Mouse (Mus musculus) intestine, embryonic 14.5 days (tissue): ENCODE measurements at regions not wholly inside any gene's neighbourhood (a gene's known extent, or its start where the extent isn't known, plus 50 kb on each side); places are given as distances from the start of the nearest gene placed in this dataset.

Experiments
- ATAC-seq: fragments of 200-750 bp; cut with Nextera tagmentation; replicated peaks from 2 replicates; pipeline ENCODE4 v1.8.0; 2017; ENCODE audit warnings: low read depth, moderate number of reproducible peaks, moderate TSS enrichment, moderate library complexity; ENCODE audit not compliant: low FRiP score, low TSS enrichment
- DNase-seq: peaks from one replicate; pipeline ENCODE4 v3.0.0-alpha.2; 2018; ENCODE audit warnings: low spot score
- H3K27ac ChIP-seq: fragments of 300-500 bp; sonication (generic); 2 replicates; pipeline ENCODE4 v1.5.1; 2014; ENCODE audit warnings: low read depth, mild to moderate bottlenecking, control low read depth
- H3K27me3 ChIP-seq: fragments of 300-500 bp; sonication (generic); replicated peaks from 2 replicates; pipeline ENCODE4 v1.6.1; 2014; ENCODE audit warnings: low read length, control low read depth; ENCODE audit not compliant: control insufficient read depth, insufficient read depth
- H3K36me3 ChIP-seq: fragments of 300-500 bp; sonication (generic); 2 replicates; pipeline ENCODE4 v1.6.1; 2014; ENCODE audit warnings: low read length, control low read depth; ENCODE audit not compliant: control insufficient read depth, insufficient read depth
- H3K4me1 ChIP-seq: fragments of 300-500 bp; sonication (generic); replicated peaks from 2 replicates; pipeline ENCODE4 v1.6.1; 2014; ENCODE audit warnings: low read length, control low read depth, mixed read lengths; ENCODE audit not compliant: control insufficient read depth, insufficient read depth
- H3K4me2 ChIP-seq: fragments of 300-500 bp; sonication (generic); 2 replicates; pipeline ENCODE4 v1.6.1; 2014; ENCODE audit warnings: low read length
- H3K4me3 ChIP-seq: fragments of 300-500 bp; sonication (generic); 2 replicates; pipeline ENCODE4 v1.5.1; 2014; ENCODE audit warnings: low read depth, low read length, control low read depth, mixed read lengths
- H3K9ac ChIP-seq: fragments of 300-500 bp; sonication (generic); 2 replicates; pipeline ENCODE4 v1.6.1; 2014; ENCODE audit warnings: mild to moderate bottlenecking, low read length
- H3K9me3 ChIP-seq: fragments of 300-500 bp; sonication (generic); 2 replicates; pipeline ENCODE4 v1.6.1; 2016; ENCODE audit warnings: low read length, control low read depth; ENCODE audit not compliant: control insufficient read depth
- WGBS: fragments of 180-500 bp; shearing (Covaris S2); extraction: QIAGEN DNeasy Blood & Tissue Kit; methylation state at CpG from one replicate; pipeline ENCODE4 v1.1.7; 2014; 5-methylcytosine and 5-hydroxymethylcytosine counted together

DNA sequence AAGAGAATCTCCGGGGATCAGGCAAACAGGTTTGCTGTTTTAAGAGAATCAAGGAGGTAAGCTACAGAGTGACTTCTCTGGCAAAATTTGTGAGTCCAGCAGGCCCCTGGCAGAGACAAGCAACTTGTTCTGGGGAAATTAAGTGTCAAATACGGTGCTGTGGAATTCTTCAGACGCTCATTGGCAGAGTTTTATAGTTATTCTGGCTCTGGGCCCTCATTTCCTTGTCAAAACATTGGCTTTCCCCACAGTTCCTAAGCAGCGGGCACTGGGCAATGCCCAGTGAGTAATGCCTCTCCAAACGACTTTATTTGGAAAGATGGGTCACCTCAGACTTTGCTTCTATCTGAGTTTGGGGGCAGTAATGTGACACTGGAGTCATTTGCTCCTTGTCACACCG is 180.1 kb upstream of the Vstm2b start:
- no peak for DNase-seq
- Histone ChIP-seq H3K4me2 (no peak overlapping the region), H3K4me3 (no peak overlapping the region), H3K27me3 (no peaks in the 10 kb centered on the region), H3K36me3 (no peaks in the 10 kb centered on the region), H3K27ac (no peak overlapping the region), H3K4me1 (no peaks in the 10 kb centered on the region), H3K9me3 (no peaks in the 10 kb centered on the region), H3K9ac (no peak overlapping the region)
- no peak for ATAC-seq
- WGBS, result 45% methylated on average over 6 of the region's 6 CpGs

DNA sequence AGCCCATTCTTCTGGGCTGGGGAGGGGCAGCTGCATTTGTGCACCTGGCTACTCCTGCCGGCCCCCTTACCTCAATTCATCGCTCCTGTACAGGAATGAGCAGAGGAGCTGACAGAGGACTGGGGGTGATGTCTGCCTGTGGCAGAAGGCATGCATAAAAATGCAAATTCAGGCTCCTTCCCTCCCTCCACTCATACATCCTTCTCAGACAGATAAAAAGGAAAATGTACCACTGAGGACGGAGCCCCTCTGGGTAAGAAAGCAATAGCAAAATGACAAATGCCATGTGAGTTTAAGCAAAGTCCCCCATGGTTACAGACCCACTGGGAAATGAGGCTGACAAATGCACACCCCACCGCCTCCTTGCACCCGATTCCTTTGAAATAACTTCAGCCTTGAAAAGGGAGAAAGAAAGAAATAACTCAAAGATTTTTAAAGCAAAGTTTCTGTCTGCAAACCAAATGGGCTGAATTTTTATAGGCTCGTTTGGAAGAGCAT is 161.1 kb upstream of the Vstm2b start:
- WGBS, result 63% methylated on average over 6 of the region's 6 CpGs
- DNase-seq (no peak), ATAC-seq (no peak)
- no peaks in the 10 kb centered on the region for H3K36me3 ChIP-seq
- no peak overlapping the region for H3K27ac ChIP-seq
- no peak overlapping the region for H3K9ac ChIP-seq
- H3K4me2 ChIP-seq, result no peak overlapping the region
- H3K27me3 ChIP-seq, result no peaks in the 10 kb centered on the region
- H3K9me3 ChIP-seq, result no peaks in the 10 kb centered on the region
- no peak overlapping the region for H3K4me3 ChIP-seq
- H3K4me1 ChIP-seq, result no peaks in the 10 kb centered on the region

DNA sequence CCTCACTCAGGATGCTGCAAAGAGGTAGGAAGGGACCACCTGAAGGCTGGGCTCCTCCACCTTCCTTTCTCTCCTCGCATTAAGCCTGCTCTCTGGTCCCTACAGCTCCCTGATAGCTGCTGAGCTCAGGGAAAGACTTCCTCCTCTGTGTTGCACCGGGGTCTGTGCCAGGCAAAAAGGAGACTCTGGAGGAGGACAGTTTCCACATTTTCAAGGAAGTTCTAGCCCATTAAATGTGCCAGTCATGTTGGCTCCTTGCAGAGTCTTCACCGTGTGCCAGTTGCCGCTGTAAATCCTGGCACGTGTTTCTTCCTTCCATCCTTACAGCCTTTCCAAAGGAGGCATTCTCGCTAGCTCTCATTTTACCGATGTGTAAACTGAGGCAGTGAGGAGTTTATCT is 160.6 kb upstream of the Vstm2b start:
- no peaks in the 10 kb centered on the region for H3K4me1 ChIP-seq
- ATAC-seq, result no peak
- WGBS, result 76% methylated on average over 7 of the region's 7 CpGs

DNA sequence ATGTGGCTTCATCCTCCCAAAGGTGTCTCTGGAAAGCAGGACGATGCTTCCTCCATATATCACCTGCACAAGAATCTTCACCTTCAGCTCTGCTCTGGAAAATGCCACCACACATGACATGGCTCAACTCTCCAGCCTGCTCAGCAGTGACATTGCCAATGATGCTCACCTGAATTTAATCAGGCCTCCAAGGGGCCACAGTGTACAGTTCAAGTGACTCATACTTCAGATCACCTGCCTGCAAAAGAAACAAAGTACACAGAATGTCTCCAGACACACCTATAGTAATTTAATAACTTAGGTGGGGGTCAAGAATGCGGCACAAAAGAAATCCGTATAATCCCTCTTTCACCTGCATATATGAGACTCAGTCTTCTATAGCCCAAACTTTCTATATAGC is 160.0 kb upstream of the Vstm2b start:
- Histone ChIP-seq H3K9ac (no peak overlapping the region), H3K27me3 (no peaks in the 10 kb centered on the region), H3K4me3 (no peak overlapping the region), H3K27ac (no peak overlapping the region), H3K4me2 (no peak overlapping the region), H3K9me3 (no peaks in the 10 kb centered on the region), H3K4me1 (no peaks in the 10 kb centered on the region), H3K36me3 (no peaks in the 10 kb centered on the region)
- 78% methylated on average over 3 of the region's 3 CpGs for WGBS
- ATAC-seq, result no peak
- no peak for DNase-seq

More for the DNA sequence above, 160.6 kb upstream of the Vstm2b start:
- Histone ChIP-seq H3K27me3 (no peaks in the 10 kb centered on the region), H3K9ac (no peak overlapping the region), H3K9me3 (no peaks in the 10 kb centered on the region), H3K4me3 (no peak overlapping the region), H3K36me3 (no peaks in the 10 kb centered on the region), H3K27ac (no peak overlapping the region), H3K4me2 (no peak overlapping the region)
- no peak for DNase-seq

DNA sequence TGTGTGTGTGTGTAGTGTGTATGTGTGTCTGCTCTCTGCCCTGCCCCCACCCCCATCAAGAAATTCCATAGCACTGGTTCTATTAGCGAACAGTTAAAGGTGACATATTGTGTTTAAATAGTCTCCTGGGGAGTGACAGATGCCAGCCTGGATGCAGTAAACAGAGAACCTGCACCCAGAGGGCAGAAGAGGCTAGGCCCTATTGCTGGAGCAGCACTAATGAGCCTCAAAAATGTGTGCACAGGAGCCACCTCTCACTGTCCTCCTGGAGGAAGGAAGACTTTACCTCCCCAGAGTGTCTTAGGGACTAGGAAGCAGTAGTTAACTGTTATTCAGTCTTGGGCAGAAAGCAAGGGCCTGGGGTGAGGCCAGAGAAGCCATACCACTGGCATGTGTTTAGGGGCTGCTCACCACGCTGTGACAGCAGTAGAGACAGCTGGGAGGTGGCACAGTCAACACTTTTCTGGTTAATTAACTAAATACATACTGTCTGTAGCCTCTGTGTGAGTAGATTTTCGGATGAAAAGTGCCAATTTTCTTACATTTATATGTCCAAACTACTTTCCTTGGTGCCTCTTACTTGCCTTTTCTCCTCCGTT is 155.5 kb upstream of the Vstm2b start:
- Histone ChIP-seq H3K4me2 (no peak overlapping the region), H3K9me3 (no peaks in the 10 kb centered on the region), H3K36me3 (no peaks in the 10 kb centered on the region), H3K4me3 (no peak overlapping the region), H3K9ac (no peak overlapping the region), H3K27ac (no peak overlapping the region), H3K27me3 (no peaks in the 10 kb centered on the region), H3K4me1 (no peaks in the 10 kb centered on the region)
- ATAC-seq, result no peak
- 57% methylated on average over 4 of the region's 4 CpGs for WGBS
- no peak for DNase-seq

DNA sequence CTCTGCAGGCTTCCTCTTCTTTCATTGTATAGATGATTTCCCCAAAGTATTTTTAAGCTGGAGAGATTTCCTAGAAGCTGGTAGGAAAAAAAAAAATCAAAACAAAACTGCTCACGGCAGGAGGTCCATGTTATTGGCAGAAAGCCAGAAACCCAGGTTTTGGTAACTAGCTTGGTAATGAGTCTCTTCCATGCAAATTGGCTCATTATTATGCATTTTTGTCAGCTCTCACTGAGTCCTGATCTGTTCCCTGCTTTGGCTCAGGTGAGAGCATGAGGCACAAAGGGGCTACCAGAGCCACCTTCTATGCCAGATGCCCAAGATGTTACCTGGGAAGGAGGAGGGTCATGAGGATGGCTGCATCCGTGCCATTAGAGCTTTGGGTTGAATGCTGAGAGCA is 146.3 kb upstream of the Vstm2b start:
- DNase-seq, result no peak
- WGBS, result 46% methylated on average over 2 of the region's 2 CpGs
- Histone ChIP-seq H3K27me3 (no peaks in the 10 kb centered on the region), H3K4me3 (no peak overlapping the region), H3K9me3 (no peaks in the 10 kb centered on the region), H3K9ac (no peak overlapping the region), H3K27ac (no peak overlapping the region), H3K36me3 (no peaks in the 10 kb centered on the region), H3K4me1 (no peaks in the 10 kb centered on the region), H3K4me2 (no peak overlapping the region)
- ATAC-seq, result no peak

DNA sequence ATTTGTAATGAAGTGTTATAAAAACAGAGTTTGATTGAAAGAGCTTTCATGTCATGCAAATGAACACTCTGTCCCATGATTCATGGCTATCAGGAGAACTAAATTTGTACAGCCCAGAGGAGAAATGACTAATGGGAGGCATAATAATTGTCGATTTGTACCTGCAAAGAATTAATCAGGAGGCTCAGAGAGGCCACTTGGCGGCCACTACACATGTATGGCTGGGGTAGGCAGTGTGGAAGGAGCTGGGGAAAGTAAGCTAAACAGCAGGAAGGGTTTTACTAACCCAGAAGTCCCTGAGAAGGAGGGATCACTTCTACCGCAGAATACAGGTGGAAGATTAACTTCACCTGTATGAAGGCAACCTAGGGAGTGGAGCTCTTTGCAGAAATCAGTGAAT is 145.9 kb upstream of the Vstm2b start:
- no peak overlapping the region for H3K27ac ChIP-seq
- DNase-seq (no peak), ATAC-seq (no peak)
- 73% methylated on average over 3 of the region's 3 CpGs for WGBS
- no peaks in the 10 kb centered on the region for H3K36me3 ChIP-seq
- H3K9ac ChIP-seq, result no peak overlapping the region
- H3K4me1 ChIP-seq, result no peaks in the 10 kb centered on the region
- H3K9me3 ChIP-seq, result no peaks in the 10 kb centered on the region
- no peak overlapping the region for H3K4me3 ChIP-seq
- H3K4me2 ChIP-seq, result no peak overlapping the region
- no peaks in the 10 kb centered on the region for H3K27me3 ChIP-seq

DNA sequence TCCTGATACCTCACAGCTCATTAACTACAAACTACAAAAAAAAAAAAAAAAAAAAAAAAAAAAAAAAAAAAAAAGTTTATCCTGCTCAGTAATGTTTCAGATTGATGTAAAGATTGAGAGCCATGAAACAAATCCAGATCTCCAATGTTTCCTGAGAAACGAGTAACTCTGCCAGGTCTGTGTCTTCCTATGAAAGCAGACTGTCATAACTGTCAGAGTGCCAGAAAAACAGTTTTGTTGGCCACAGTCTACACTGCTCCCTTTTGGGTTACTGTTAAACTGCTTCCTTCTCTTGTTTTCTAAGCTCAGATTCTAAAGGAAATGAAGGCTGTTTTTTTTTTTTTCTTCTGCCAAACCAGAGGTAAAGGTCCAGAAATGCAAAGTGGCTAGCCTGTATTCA is 144.6 kb upstream of the Vstm2b start:
- ATAC-seq, result no peak

DNA sequence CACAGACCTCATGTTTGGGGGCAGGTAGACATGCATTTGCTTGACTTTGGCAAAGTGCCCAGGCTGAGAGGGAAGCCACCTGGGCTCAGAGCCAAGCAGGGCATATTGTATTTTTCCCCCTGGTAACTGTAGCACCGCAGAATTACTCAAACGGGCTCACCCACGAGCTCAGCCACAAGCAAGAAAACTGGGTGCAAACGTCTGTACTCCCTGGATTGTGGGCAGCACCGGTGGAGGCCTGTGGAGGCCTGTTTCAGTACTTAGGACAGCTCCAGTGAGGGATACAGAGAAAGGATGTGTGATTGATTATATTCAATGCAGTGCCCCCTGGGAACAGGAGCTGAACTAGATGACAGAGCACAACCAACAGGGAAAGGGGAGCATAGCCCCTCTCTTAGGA is 135.6 kb upstream of the Vstm2b start:
- H3K4me3 ChIP-seq, result no peak overlapping the region
- H3K36me3 ChIP-seq, result no peaks in the 10 kb centered on the region
- H3K4me2 ChIP-seq, result no peak overlapping the region
- no peaks in the 10 kb centered on the region for H3K27me3 ChIP-seq
- ATAC-seq (no peak), DNase-seq (no peak)
- H3K4me1 ChIP-seq, result no peaks in the 10 kb centered on the region
- 18% methylated on average over 5 of the region's 5 CpGs for WGBS
- H3K9me3 ChIP-seq, result no peaks in the 10 kb centered on the region
- H3K9ac ChIP-seq, result no peak overlapping the region
- H3K27ac ChIP-seq, result no peak overlapping the region

More for the DNA sequence above, 144.6 kb upstream of the Vstm2b start:
- 61% methylated on average over 1 of the region's 1 CpGs for WGBS
- Histone ChIP-seq H3K4me3 (no peak overlapping the region), H3K27ac (no peak overlapping the region), H3K4me2 (no peak overlapping the region), H3K36me3 (no peaks in the 10 kb centered on the region), H3K27me3 (no peaks in the 10 kb centered on the region), H3K4me1 (no peaks in the 10 kb centered on the region), H3K9me3 (no peaks in the 10 kb centered on the region), H3K9ac (no peak overlapping the region)
- no peak for DNase-seq
